Mouse (Mus musculus): ENCODE data around the gene Rgs14.
A peak's percentile ranks its signal among the peaks of the same experiment; 100 is the strongest.

Rgs14 gene

DNA sequence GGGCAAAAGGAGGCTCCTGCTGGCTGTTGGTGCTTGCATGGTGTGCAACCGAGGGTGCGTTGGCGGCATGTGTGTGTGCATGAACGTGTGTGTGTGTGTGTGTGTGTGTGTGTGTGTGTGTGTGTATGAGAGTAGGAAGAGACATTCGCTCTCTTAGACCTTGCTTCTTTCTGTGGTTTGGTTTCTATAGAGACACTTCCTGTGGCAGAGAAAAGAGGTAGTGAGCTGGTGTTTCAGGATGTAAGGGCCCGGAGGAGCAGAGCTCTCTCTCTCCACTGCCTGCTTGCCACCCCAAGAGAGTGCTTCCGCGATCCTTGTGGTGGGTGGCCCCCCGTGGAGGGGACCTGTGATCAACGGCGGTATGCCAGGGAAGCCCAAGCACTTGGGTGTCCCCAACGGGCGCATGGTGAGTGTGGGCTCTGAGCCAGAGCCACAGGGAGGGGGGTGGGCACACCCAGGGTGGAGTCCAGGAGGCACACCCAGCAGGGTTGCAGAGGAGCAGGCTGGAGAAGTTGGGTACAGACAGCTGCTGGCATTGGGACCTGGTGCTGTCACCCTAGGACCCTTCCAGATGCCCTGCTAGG, at the start of gene Rgs14:
Gene Rgs14 (plus strand): TSS at position 202 of the 584 bp plus-strand sequence.
- no peak for DNase-seq (ENCODE audit: inconsistent ontology term)

DNA sequence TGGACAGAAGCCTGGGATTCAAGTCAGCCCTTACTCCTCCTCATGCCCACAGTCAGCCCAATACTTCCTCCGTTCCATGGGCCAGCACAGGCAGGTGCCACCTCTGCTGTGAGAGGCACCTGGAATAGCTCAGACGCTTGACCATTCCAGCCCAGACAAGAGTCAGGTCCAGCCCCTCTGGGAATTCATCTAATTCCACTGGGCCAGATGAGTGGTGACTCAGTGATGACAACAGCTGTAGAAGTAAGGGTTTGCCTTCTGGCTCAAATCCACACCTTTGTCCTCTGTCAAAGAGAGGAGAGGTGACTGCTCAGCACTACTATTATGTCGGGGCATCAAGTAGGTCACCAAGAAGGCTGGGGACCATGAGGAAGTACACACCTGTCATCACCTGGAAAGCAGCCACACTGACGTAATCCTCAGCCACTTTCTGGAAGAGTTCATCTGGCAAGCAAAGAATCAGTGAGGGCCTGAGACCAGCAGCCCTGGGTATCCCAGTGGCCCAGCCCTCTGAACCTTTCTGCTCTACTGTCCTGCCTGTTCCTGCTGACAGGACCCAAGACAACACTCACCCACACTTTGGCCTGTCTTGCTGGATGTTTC, 49.5 kb upstream of the Rgs14 start, which contains the start of gene Prelid1:
Gene Prelid1 (plus strand): TSS at position 570 of the 603 bp plus-strand sequence.
- no peak for DNase-seq (ENCODE audit: inconsistent ontology term)

- DNase-seq (ENCODE audit: inconsistent ontology term) = peak; percentile 89
Observed at GRCm38 (mm10) chr13:55321434-55322129, 48.0 kb upstream of the Rgs14 start, which contains the start of gene Rab24. Rab24 (minus strand) TSS chr13:55321946.

DNA sequence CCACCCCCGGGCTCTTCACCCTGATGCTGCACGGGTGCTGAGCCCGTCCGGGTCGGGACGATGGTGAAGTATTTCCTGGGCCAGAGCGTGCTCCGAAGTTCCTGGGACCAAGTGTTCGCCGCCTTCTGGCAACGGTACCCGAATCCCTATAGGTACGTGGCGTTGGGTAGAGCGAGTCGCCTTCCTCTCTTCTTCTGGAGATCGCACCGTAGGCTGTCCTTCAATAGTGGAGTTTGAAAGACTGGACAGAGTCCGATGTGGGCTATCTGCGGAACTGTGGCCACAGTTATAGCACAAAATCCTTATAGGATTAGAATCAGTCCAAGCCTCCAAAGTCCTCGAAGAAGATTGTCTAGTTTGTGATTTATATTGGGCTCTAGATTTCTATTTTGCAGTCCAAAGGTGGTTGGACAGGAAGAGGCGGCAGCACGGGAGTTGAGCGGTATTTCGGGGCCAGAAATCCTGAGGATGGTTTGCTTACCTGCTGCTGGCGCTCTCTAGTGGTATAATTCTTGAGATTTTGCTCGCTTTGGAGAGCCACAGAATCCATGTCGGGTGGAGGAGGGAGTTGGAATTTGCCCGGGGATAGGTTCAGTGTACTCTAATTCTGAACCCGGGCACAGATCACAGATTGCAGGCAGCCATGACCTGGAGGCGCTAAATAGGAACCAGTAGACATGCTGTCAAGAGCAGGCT, 47.3 kb upstream of the Rgs14 start:
- peak; percentile 53 for DNase-seq (ENCODE audit: inconsistent ontology term)

DNA sequence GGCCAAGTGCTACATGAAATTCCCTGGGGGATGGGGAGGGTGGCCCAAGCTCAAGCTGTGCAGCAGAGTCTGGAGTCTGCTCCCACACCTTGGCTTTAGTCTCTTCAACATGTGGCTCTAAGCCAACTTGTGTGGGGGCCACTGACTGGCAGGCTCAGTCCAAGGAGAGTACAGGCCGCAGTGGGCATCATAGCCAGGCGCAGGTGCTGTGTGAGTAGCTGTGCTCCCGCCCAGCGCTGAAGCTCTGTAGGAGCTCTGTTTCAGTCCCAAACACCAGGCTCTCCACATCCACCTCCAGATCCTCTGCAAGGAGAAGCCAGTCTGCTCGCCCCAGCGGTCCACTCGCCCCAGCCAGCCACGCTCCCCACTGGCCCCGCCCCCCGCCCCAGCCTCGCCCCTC, 43.9 kb upstream of the Rgs14 start:
- DNase-seq (ENCODE audit: inconsistent ontology term) = no peak

GRCm38 (mm10) chr13:55327169-55327568, 42.4 kb upstream of the Rgs14 start:
- DNase-seq (ENCODE audit: inconsistent ontology term) = no peak

GRCm38 (mm10) chr13:55327633-55328032, 41.9 kb upstream of the Rgs14 start:
- peak; percentile 94 for DNase-seq (ENCODE audit: inconsistent ontology term)

DNA sequence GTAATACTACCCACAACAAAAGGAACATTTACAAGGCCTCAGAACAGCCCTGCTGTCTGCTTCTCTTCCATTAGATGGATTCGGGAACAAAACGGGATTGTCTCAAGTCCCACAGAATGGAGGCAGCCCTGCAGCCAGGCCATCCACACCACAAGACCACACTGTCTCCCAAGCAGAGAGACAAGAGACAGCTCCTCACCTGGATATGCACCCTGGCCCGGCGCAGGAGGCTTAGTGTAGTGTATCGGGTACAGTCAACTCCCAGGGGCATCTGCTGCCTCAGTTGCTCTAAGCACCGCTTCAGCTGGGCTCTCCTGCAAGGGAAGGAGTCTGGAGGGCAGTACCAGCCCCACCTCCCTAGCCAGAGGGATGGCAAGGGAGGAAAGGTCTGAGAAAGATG, 41.4 kb upstream of the Rgs14 start:
- DNase-seq (ENCODE audit: inconsistent ontology term) = peak; percentile 7

DNA sequence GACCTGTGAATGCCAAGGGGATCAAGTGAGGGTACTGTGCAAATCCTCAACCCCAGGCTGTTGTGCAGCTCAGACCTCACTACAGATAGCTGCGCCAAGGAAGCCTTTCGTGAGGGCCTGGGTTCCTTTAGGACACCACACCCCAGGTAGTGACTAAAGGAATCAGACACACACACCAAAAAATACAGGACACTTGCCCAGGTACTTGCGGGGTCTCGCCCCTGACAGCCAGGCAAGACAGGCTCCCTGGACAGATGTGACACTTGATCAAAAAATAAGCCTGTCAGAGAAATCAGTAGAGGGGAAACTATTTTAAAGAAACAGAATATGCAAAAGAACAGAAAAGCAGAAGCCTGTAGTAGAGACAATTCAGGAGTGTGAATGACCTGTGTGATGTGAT, 40.9 kb upstream of the Rgs14 start:
- no peak for DNase-seq (ENCODE audit: inconsistent ontology term)

- no peak for DNase-seq (ENCODE audit: inconsistent ontology term)
Observed at GRCm38 (mm10) chr13:55329109-55329682, 40.3 kb upstream of the Rgs14 start.

- DNase-seq (ENCODE audit: inconsistent ontology term) = peak; percentile 95
Observed at GRCm38 (mm10) chr13:55329683-55330566, 39.6 kb upstream of the Rgs14 start, which contains the start of gene Mxd3. Mxd3 (minus strand) TSS chr13:55329823.

DNA sequence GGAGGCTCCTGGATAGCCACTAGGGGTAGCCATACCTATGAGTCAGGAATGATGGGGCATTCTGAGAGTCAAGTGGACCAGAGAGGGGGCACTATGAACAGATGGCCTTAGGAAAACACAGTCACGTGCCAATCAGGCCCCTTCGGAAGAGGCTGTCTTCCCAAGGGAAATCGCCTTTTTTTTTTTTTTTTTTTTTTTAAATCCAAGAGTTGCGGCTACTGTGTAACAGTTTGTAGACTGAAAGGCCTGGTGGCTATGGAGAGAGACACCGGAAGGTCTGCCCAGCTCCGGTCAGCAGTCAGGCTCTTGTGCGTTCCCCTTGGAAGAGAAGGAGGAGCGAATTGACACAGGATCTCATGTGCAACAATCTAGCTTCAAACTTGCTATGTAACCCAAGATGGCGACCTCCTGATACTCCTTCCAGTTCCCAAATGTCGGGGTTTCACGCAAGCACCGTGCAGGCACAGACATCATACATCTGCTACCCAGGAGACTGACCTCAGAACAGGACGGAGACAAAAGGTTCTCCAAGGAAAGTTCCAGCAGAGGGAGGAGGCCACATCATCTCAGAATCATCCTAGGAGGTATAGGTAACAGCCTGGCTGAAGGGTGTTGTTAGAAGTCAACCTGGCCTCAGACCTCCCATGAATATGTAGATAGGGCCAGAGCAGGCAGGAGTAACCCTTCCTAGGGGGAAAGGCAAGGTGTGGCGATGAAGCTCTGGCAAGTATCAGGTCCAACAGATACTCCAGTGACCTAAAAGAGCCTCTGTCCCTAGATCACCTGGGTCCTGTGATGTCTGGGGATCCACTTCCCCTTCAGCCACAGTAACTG, 38.7 kb upstream of the Rgs14 start:
- no peak for DNase-seq (ENCODE audit: inconsistent ontology term)

GRCm38 (mm10) chr13:55332331-55332730, 37.2 kb upstream of the Rgs14 start:
- peak; percentile 13 for DNase-seq (ENCODE audit: inconsistent ontology term)

- no peak for DNase-seq (ENCODE audit: inconsistent ontology term)
Observed at GRCm38 (mm10) chr13:55335701-55336100, 33.8 kb upstream of the Rgs14 start.

DNA sequence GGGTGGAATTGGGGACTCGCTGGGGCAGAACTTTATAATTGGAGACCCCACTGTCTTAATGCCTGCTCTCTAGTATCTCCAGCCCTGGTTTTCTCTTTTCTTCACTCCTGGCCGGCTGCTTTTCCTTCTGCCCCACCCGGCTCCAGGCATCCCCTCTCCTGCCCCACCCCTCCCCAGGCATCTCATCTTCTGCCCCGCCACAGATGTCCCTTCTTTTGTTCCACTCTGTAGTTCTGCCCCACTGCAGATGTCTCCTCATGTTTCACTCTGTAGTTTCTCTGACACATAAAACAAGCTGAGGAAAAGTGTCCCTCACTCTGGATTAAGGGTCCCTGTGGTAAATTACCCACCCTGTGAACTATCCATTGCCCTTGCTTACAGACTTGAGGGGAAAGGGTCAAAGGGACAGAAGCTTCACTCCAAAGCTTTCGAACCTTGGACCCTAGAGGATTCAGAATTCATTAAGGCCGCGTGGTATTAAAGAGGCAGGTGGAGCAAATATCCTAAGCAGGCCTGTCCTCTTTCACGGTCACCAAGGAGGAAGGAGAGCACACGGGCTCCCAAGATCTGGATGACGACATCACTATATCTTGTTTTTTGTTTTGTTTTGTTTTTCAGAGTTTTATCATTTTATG, 32.1 kb upstream of the Rgs14 start:
- DNase-seq (ENCODE audit: inconsistent ontology term) = no peak

DNA sequence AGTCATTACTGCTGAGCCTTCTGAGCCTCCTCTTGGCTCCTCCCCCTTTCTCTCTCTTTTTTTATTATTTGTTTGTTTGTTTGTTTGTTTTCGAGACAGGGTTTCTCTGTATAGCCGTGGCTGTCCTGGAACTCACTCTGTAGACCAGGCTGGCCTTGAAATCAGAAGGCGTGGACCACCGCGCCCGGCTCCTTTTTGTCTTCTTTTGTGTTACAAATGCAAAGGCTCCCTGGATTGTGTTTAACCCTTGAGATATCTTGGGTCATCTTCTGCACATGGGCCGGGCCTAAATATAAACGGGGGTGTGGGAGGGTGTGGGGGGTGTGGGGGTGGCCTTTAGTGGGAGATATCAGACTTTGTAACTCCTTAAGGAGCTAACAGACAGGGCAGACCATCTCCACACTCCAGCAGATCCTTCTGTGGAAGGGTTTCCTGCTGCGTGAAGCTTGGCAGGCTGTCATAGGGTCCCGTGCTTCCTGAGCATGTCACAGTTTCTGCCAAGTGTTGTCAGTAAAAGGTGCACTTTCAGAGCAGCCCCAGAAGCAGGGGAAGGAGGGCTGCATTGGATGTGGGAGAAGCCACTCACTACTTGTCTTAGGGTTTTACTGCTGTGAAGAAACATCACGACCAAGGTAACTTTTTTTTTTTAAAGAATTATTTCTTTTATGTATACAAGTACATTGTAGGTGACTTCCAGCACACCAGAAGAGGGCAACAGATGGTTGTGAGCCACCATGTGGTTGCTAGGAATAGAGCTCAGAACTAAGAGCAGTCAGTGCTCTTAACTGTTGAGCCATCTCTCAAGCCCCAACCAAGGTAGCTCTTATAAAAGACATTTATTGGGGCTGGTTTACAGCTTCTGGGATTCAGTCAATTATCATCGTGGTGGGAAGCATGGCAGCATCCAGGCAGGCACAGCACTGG, 31.1 kb upstream of the Rgs14 start:
- DNase-seq (ENCODE audit: inconsistent ontology term) = no peak

GRCm38 (mm10) chr13:55339259-55339658, 30.3 kb upstream of the Rgs14 start:
- DNase-seq (ENCODE audit: inconsistent ontology term) = no peak

DNA sequence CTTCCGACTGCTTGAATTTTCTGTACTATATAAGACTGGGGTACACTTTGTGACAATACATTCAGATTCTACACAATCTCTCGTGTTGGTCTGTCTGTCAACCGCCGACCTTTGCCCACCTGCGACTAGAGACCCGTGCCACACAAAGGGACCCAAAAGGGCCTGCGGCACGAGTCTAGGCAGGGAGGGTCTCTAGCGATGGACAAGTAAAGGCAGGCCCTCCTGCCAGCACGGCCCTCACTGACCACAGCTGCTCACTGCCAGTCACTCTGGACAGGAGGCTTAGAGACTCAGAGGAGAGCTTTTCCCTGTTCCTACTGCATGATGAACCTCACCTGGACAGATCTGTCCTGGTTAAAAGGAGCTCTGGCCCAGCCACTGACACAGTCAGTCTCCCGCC, 27.1 kb upstream of the Rgs14 start:
- no peak for DNase-seq (ENCODE audit: inconsistent ontology term)
